Mouse (Mus musculus) bone marrow, adult 2 months (tissue): ENCODE results near the gene Sh3rf1.

ENCODE experiments used
- CTCF ChIP-seq: fragments of 200-500 bp; IDR thresholded peaks from 2 replicates; pipeline ENCODE4 v1.5.1; 2011; ENCODE audit warnings: low read length, control low read depth; ENCODE audit not compliant: control insufficient read depth, insufficient read depth
- POLR2A ChIP-seq: fragments of 200-500 bp; IDR thresholded peaks from 2 replicates; pipeline ENCODE4 v1.6.1; 2011; ENCODE audit warnings: low read depth, mild to moderate bottlenecking, control low read depth, low read length, borderline replicate concordance; ENCODE audit not compliant: control insufficient read depth

DNA sequence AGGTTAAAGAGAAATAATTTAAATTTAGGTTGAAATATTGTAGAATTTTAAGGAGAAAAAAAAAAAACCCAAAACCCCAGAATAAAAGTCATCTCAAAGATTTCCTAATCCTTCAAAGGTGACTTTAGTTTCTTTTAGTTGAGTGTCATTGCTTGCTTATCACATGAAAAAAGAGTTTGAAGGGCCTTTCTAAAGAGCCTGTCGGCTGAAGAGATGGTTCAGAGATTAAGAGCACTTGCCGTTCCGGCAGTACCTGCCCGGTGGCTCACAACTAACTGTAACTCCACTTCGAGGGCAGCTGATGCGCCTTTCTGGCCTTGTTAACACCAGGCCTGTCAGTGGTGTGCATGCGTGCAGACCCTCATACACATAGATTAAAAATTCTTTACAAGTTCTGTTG is 41.2 kb downstream of the Sh3rf1 start:
- no peak for TF ChIP-seq POLR2A
- no peak for TF ChIP-seq CTCF
